Mouse (Mus musculus): Measurements from ENCODE around the gene Tex28. TPM values are rescaled to one million over a fixed set of nuclear protein-coding genes. Genes with fewer than 3 reads are reported as not detected.
"Not testable (repeated sequence)": the region's sequence is repeated elsewhere in the genome, so short reads cannot be mapped to it uniquely, and the experiment has no call there.

Gene Tex28
- polyA plus RNA-seq (2012): not detected in 2 replicates

GRCm38 (mm10) chrX:74167738-74168137, at the start of gene Tex28:
Gene Tex28, minus strand, starts transcription at chrX:74167838.
- no peak for TF ChIP-seq GATA1 (IDR thresholded peaks at IDR 0.05; ENCODE audit: low read length)

DNA sequence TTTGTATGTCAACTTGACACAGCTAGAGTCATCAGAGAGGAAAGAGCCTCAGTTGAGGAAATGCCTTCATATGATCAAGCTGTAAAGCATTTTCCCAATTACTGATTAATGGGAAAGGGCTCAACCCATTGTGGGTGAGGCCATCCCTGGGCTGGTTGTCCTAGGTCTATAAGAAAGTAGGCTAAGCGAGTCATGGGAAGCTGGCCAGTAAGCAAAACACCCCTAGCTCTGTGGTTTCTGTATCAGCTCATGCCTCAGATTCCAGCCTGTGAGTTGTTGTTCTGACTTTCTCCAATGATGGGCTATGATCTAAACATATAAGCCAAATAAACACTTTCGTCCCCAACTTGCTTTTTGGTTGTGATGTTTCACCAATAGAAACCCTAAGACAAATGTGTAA, 35.9 kb upstream of the Tex28 start:
- no peak for TF ChIP-seq GATA1 (IDR thresholded peaks at IDR 0.05; ENCODE audit: low read length)

GRCm38 (mm10) chrX:74176959-74177358, 9.3 kb upstream of the Tex28 start, which contains the start of gene Tktl1:
Gene Tktl1, plus strand, starts transcription at chrX:74177259.
- no peak for TF ChIP-seq GATA1 (IDR thresholded peaks at IDR 0.05; ENCODE audit: low read length)

DNA sequence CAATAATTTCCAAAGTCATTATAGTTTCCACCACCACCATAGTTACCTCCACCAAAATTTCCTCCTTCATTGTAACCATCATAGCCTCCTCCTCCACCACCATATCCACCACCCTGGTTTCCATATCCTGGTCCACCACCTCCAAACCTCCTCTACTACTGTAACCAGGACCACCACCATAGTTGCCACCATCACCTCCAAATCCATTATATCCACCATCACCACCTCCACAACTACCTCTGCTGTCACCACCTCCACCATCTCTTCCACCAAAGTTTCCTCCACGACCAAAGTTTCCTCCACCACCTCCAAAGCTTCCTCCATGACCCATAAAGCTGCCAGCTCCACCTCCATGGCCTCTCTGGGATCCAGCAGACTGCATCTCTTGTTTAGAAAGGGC, 32.4 kb downstream of the Tex28 start, which contains the start of gene Mecp2:
Mecp2 (minus strand) TSS at position 101 of the 400 bp plus-strand sequence.
- not testable (repeated sequence) for TF ChIP-seq GATA1 (IDR thresholded peaks at IDR 0.05; ENCODE audit: low read length)

GRCm38 (mm10) chrX:74127164-74127563, 40.5 kb downstream of the Tex28 start, which contains the start of gene Opn1mw:
Gene Opn1mw, plus strand, starts transcription at chrX:74127464.
- no peak for TF ChIP-seq GATA1 (IDR thresholded peaks at IDR 0.05; ENCODE audit: low read length)

DNA sequence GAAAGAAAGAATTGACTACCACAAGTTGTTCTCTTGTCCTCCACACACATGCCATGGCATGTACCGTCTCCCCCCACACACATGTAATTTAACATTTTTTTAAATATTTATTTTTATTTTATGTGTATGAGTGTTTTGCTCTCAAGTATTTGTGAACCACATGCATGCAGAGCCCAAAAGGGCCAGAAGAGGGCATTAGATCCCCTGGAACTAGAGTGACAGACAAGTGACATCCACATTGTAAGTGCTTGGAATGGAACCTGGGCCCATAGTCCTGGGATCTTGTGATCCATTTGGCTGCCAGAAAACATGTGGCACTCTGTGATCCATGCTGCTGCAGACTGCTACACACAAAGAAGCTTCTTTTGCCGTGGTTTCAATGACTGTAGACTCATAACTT, 42.7 kb downstream of the Tex28 start:
- no peak for TF ChIP-seq GATA1 (IDR thresholded peaks at IDR 0.05; ENCODE audit: low read length)

- TF ChIP-seq GATA1 (IDR thresholded peaks at IDR 0.05; ENCODE audit: low read length): no peak
Measured at GRCm38 (mm10) chrX:74115511-74115910, 52.1 kb downstream of the Tex28 start.

DNA sequence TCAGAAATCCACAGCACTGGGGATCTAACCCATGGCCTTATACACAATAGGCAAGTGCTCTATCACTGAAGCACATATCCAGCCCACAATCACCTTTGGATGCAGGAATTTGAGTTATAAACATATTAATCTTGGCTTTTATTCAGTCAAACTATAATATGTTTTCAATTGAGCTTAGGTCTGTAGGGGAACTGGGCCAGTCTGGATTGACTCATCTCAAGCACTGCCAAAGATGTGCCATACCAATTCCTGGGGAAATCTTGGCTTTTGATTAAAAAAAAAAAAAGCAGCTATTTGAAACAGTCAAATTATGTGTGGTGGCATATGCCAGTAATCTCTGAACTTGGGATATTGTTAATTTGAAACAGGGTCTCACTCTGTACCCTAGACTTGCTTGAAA, 53.6 kb downstream of the Tex28 start:
- no peak for TF ChIP-seq GATA1 (IDR thresholded peaks at IDR 0.05; ENCODE audit: low read length)

DNA sequence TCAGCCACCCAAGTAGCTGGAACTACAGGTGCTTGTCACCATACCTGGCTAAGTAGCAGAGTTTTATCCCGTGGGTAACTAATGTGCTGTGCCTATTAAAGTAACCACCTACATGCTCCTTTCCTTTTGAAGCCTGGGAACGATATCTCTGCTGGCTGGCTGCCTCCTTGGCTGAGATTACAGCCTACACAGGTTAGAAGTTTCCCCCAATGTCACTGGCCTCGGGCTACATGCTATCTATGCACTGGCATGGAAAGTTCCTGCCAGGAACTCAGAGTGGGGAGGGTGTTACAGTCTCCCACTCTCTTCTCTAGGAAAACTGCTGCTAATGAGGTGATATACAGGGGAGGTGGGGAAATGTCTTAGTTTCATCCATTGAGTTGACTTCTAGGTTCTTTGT, 58.9 kb downstream of the Tex28 start:
- no peak for TF ChIP-seq GATA1 (IDR thresholded peaks at IDR 0.05; ENCODE audit: low read length)

DNA sequence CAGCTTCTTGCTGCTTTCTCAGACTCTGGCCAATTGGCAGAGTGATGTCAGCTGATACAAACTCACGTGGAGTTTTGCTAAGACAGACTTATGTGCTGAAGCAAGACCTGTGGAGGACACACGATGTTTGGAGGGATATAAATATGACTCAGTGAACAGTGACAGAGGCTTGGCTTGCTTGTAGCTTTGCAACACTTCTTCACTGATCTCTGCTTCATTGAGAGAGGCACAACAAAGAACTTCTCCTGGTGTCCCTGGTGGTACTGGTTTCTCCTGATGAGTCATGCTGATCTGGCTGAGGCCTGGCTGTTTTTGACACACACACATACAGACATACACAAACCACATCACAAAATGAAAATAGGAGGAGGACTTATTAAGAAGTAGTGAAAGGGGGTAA, 61.7 kb downstream of the Tex28 start:
- no peak for TF ChIP-seq GATA1 (IDR thresholded peaks at IDR 0.05; ENCODE audit: low read length)

DNA sequence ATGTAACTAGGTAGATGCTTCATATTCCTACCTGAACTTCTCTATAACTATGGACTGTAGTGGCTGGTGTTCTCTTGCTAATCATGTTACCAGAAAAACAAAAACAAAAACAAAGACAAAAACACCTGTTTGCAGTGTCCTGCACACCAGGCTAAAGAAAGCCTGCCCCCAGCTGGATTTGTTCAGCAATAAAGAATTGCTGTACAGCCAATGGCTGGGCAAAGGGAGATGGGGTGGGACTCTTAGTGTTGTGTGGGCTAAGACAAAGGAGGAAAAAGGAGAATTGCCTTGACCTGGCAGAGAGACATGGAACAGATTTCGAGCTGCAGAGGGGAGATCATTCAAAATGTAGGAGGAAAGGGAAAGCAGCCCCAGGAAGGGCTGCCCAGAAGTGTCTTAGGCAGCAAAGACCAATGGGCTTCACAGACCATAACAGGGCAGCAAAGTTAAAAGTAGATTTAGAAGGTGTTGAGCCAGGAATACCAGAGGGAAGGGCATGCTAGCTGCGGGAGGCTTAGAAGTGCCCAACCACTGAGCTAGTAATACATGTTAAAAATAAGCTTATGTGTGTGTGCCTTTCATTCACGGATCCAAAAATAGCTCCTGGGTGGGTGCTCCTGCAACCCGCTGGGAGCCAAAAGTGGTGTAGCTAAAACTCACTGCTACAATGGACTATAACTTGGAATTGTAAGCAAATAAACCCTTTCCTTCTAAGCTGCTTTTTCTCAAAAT, 64.0 kb downstream of the Tex28 start:
- TF ChIP-seq GATA1 (IDR thresholded peaks at IDR 0.05; ENCODE audit: low read length): no peak

Other genes with a start within 250 kb of the Tex28 start
- 0.82 and 1.1 TPM in 2 replicates for gene Arhgap4, start 246.0 kb downstream of the Tex28 start, polyA plus RNA-seq (2012)
- gene Naa10, start 245.9 kb downstream of the Tex28 start, polyA plus RNA-seq (2012): 198 and 297 TPM in 2 replicates
- 30.4 and 144 TPM in 2 replicates for gene Renbp, start 237.0 kb downstream of the Tex28 start, polyA plus RNA-seq (2012)
- 168 and 221 TPM in 2 replicates for gene Hcfc1, start 201.5 kb downstream of the Tex28 start, polyA plus RNA-seq (2012)
- 306 and 346 TPM in 2 replicates for gene Irak1, start 143.9 kb downstream of the Tex28 start, polyA plus RNA-seq (2012)
- gene Opn1mw, start 40.4 kb downstream of the Tex28 start, polyA plus RNA-seq (2012): not detected in 2 replicates
- gene Mecp2, start 32.5 kb downstream of the Tex28 start, polyA plus RNA-seq (2012): 45.0 and 52.5 TPM in 2 replicates
- gene Tktl1, start 9.4 kb upstream of the Tex28 start, polyA plus RNA-seq (2012): not detected in 2 replicates
- 66.0 and 78.5 TPM in 2 replicates for gene Flna, start 82.0 kb upstream of the Tex28 start, polyA plus RNA-seq (2012)
- 29.1 and 54.9 TPM in 2 replicates for gene Emd, start 86.8 kb upstream of the Tex28 start, polyA plus RNA-seq (2012)
- 726 and 861 TPM in 2 replicates for gene Rpl10, start 103.0 kb upstream of the Tex28 start, polyA plus RNA-seq (2012)
- 34.0 and 45.5 TPM in 2 replicates for gene Taz, start 114.1 kb upstream of the Tex28 start, polyA plus RNA-seq (2012)
- 0.35 TPM in 2 replicates for gene Dnase1l1, start 114.5 kb upstream of the Tex28 start, polyA plus RNA-seq (2012)
- gene Atp6ap1, start 129.3 kb upstream of the Tex28 start, polyA plus RNA-seq (2012): 10.2 and 14.1 TPM in 2 replicates
- 28.9 and 30.8 TPM in 2 replicates for gene Gdi1, start 137.2 kb upstream of the Tex28 start, polyA plus RNA-seq (2012)
- gene Fam50a, start 145.2 kb upstream of the Tex28 start, polyA plus RNA-seq (2012): 33.8 and 42.2 TPM in 2 replicates
- 16.8 and 17.4 TPM in 2 replicates for gene Plxna3, start 161.2 kb upstream of the Tex28 start, polyA plus RNA-seq (2012)
- gene Lage3, start 185.8 kb upstream of the Tex28 start, polyA plus RNA-seq (2012): 5.7 and 8.9 TPM in 2 replicates
- 28.9 and 40.3 TPM in 2 replicates for gene Ubl4a, start 205.4 kb upstream of the Tex28 start, polyA plus RNA-seq (2012)
- gene Slc10a3, start 205.5 kb upstream of the Tex28 start, polyA plus RNA-seq (2012): 1.3 and 1.4 TPM in 2 replicates
- gene Fam3a, start 225.4 kb upstream of the Tex28 start, polyA plus RNA-seq (2012): 5.6 and 7.3 TPM in 2 replicates
- 18.3 and 27.2 TPM in 2 replicates for gene Ikbkg, start 225.5 kb upstream of the Tex28 start, polyA plus RNA-seq (2012)